Mouse (Mus musculus) activated CD4-positive, CD25-positive, alpha-beta regulatory T cell, adult 4 months (primary cell): Measurements from ENCODE around the gene Tctex1d2. TPM values are rescaled to one million over a fixed set of nuclear protein-coding genes. Genes with fewer than 3 reads are reported as not detected.

Experiments
- ATAC-seq: one replicate; pipeline ENCODE4 v1.8.0; 2017
- polyA plus RNA-seq, 2 experiments: library from polyadenylated mRNA; unstranded; fragments of 100-300 nt; shearing (Covaris generic); gene quantifications; one replicate each; pipeline ENCODE4 v1.2.1; 2017

The Tctex1d2 gene
- polyA plus RNA-seq, 2 experiments from 2014 or later = 2.5 to 4.4 TPM

- ATAC-seq = no peak
These were observed 52.9 kb downstream of the Tctex1d2 start for GRCm38 (mm10) chr16:32472276-32473015.

DNA sequence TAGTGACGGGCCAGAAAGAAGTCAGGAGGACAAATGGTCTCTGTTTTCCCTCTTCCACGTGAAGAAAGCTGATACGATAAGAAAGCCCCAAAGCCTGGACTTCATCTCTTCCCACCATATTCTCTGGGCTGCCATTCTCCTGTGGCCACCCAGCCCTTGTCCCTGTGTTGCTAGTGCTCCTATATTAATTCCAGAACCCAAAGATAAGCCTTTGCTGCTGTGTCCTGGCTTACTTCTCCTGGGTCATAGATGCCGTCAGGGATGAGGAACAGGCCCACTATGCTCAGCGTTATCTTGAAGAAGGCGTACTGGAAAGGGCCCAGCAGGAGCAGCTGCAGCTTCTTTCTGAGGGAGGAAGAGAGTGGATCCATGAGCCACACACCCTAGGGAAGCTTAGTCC, 57.8 kb downstream of the Tctex1d2 start:
- no peak for ATAC-seq

Other genes starting within 250 kb of the Tctex1d2 start
- not detected for gene Bex6, start 239.9 kb upstream of the Tctex1d2 start, polyA plus RNA-seq
- gene Fbxo45, start 172.5 kb upstream of the Tctex1d2 start, polyA plus RNA-seq = 1 to 10 TPM; 3.5 to 4.2 TPM
- gene Wdr53, start 172.5 kb upstream of the Tctex1d2 start, polyA plus RNA-seq = 10 to 100 TPM; 12.5 to 16.2 TPM
- not detected for gene Smco1, start 148.2 kb upstream of the Tctex1d2 start, polyA plus RNA-seq
- gene Rnf168, start 142.2 kb upstream of the Tctex1d2 start, polyA plus RNA-seq = 10 to 100 TPM; 10.1 to 12.7 TPM
- gene Ubxn7, start 87.4 kb upstream of the Tctex1d2 start, polyA plus RNA-seq = 10 to 100 TPM; 14.2 to 16.1 TPM
- not detected for gene Tm4sf19, start 19.2 kb upstream of the Tctex1d2 start, polyA plus RNA-seq
- gene Pcyt1a, start 11.2 kb downstream of the Tctex1d2 start, polyA plus RNA-seq = 1 to 10 TPM; 6.0 to 6.9 TPM
- not detected for gene Slc51a, start 68.2 kb downstream of the Tctex1d2 start, polyA plus RNA-seq
- gene Zdhhc19, start 76.6 kb downstream of the Tctex1d2 start, polyA plus RNA-seq = not detected
- gene Tfrc, start 189.2 kb downstream of the Tctex1d2 start, polyA plus RNA-seq = 10 to 100 TPM; 19.2 to 22.1 TPM
- gene Tnk2, start 224.2 kb downstream of the Tctex1d2 start, polyA plus RNA-seq = 10 to 100 TPM in 1 of 2 experiments, 1 to 10 TPM in 1; 5.6 to 10.3 TPM